Mouse (Mus musculus) embryonic fibroblast, embryonic 13.5 days (primary cell): ENCODE measurements around the gene Aldh3b2.

Source experiments
- CTCF ChIP-seq: IDR thresholded peaks from 2 replicates; pipeline ENCODE4 v1.5.1; 2011; ENCODE audit warnings: mild to moderate bottlenecking, control low read depth, low read length, moderate library complexity, borderline replicate concordance; ENCODE audit not compliant: insufficient read depth
- POLR2A ChIP-seq: IDR thresholded peaks from 2 replicates; pipeline ENCODE4 v1.6.1; 2011; ENCODE audit warnings: low read depth, mild to moderate bottlenecking, control low read depth, low read length, moderate library complexity

- TF ChIP-seq CTCF (no peak), POLR2A (no peak)
Measured at GRCm38 (mm10) chr19:3988750-3989149, 16.6 kb downstream of the Aldh3b2 start.
